Mouse (Mus musculus) forebrain, postnatal 0 days (tissue): ENCODE data around the gene Cdiptos. TPM values are rescaled to one million over a fixed set of nuclear protein-coding genes. Genes with fewer than 3 reads are reported as not detected.

Experiments used
- ATAC-seq: fragments of 200-750 bp; cut with Nextera tagmentation; 2 replicates; pipeline ENCODE4 v1.8.0; 2017; ENCODE audit warnings: mild to moderate bottlenecking, moderate library complexity
- DNase-seq: peaks from one replicate; pipeline ENCODE4 v3.0.0-alpha.2; 2015
- H3K27ac ChIP-seq: fragments of 300-500 bp; sonication (generic); 2 replicates; pipeline ENCODE4 v1.5.1; 2014; ENCODE audit warnings: low read depth, mild to moderate bottlenecking, antibody characterized with exemption, low read length, moderate library complexity, mixed read lengths
- H3K27me3 ChIP-seq: fragments of 300-500 bp; sonication (generic); 2 replicates; pipeline ENCODE4 v1.6.1; 2014; ENCODE audit warnings: mild to moderate bottlenecking, low read length, mixed read lengths; ENCODE audit not compliant: insufficient read depth
- H3K36me3 ChIP-seq: fragments of 300-500 bp; sonication (generic); 2 replicates; pipeline ENCODE4 v1.6.1; 2014; ENCODE audit warnings: mild to moderate bottlenecking, moderate library complexity; ENCODE audit not compliant: insufficient read depth
- H3K4me1 ChIP-seq: fragments of 300-500 bp; sonication (generic); 2 replicates; pipeline ENCODE4 v1.6.1; 2014; ENCODE audit warnings: antibody characterized with exemption; ENCODE audit not compliant: insufficient read depth
- H3K4me2 ChIP-seq: fragments of 300-500 bp; sonication (generic); 2 replicates; pipeline ENCODE4 v1.6.1; 2014; ENCODE audit warnings: low read depth, mild to moderate bottlenecking, moderate library complexity
- H3K4me3 ChIP-seq: fragments of 300-500 bp; sonication (generic); 2 replicates; pipeline ENCODE4 v1.5.1; 2014; ENCODE audit warnings: low read depth, low read length, mixed read lengths
- H3K9ac ChIP-seq: fragments of 300-500 bp; sonication (generic); 2 replicates; pipeline ENCODE4 v1.6.1; 2014; ENCODE audit warnings: mild to moderate bottlenecking
- H3K9me3 ChIP-seq: fragments of 300-500 bp; sonication (generic); 2 replicates; pipeline ENCODE4 v1.6.1; 2016; ENCODE audit warnings: low read length
- CTCF ChIP-seq: sonication (generic); IDR thresholded peaks from 2 replicates; pipeline ENCODE4 v1.5.1; 2016; ENCODE audit warnings: antibody characterized with exemption, control low read depth, low read depth
- WGBS: fragments of 180-500 bp; shearing (Covaris S2); extraction: QIAGEN DNeasy Blood & Tissue Kit; methylation state at CpG from one replicate; pipeline ENCODE4 v1.1.7; 2014; 5-methylcytosine and 5-hydroxymethylcytosine counted together
- polyA plus RNA-seq: library from polyadenylated mRNA; unstranded; fragments of >200 nt; fragmentation: Nextera tagmentation; extraction: Ambion mirVana; gene quantifications from 2 replicates; pipeline ENCODE4 v1.2.1, GENCODE M21; 2015
- total RNA-seq: library from RNA; depleted of rRNA; stranded (reverse); fragments of >200 nt; gene quantifications from 2 replicates; pipeline ENCODE4 v1.2.3, GENCODE M21; 2014

Gene Cdiptos
- total and polyA plus RNA-seq, 2 experiments from 2014 or later, result 0.53 TPM; not detected in 1

DNA sequence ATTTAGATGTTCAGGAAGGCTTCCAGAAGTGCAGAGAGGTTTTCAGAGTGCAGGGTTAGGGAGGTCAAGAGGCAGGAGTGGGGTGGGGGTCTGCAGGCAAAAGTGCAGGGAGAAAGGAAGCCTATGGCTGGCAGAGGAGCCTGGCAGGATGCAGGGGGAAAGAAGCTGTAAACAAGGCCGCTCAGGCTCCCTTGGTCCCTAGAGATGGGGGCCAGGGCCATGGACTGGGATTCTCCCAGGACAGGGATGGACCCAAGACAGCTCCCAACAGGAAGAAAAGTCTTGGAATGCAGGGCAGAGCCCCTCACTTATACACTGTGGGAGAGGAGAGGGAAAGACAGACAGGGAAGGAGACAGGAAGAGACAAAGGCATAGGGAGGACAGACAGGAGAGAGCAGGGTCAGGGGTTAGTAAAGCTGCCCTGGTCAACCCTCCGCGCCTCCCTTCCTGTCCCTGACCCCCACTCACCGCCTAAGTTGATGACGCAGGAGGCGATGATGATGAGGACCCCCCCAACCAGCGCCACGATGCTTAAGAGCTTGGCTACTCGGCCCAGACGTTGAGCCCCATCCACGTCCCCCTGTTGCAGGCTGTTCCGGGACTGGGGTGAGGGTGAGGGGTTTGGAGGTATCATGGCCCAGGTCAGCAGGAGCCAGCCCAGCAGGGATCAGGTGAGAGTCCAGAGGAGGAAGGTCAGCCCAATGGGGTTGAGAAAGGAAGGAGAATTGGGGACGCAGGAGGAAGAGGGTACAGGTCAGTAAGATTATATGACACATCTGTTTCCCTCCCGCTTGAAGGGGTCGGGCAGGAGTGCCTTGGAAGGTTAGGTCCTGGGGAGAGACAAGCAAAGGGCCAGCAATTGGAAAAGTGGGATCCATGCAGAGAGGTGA is 42.8 kb upstream of the Cdiptos start:
- Histone ChIP-seq H3K4me3 (no peak overlapping the region), H3K9ac (peak overlapping the region; percentile 22; the same call in 1 of the 2 replicates), H3K4me1 (peaks cover 45% of the 10 kb centered on the region), H3K4me2 (peak overlapping the region; percentile 88; the same call in 1 of the 2 replicates), H3K27me3 (no peaks in the 10 kb centered on the region), H3K36me3 (peaks cover 28% of the 10 kb centered on the region), H3K27ac (0 out of 2 replicates have a peak overlapping the region, but pooled peaks have one; percentile 35), H3K9me3 (no peaks in the 10 kb centered on the region)
- WGBS, result 84% methylated on average over 15 of the region's 15 CpGs
- DNase-seq (no peak), ATAC-seq (no peak)
- no peak for TF ChIP-seq CTCF

DNA sequence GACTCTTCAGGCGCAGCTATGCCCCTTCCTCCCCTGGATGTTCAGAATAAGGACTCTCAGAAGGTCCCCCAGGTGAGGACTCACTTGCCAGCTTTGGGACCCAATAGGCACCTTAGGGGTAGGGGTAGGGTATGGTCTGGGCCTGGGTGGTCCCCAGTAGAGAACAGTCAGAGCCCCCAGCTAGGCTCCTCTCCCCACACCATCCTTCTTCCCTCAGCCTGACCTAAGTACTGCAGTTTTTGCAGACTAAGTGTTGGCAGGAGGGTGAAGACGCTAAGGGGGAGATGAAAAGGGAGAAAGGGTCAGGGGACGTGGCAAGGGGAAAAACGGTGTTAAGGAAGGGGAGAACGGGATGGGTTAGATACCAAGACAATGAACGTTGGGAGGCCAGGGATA is 42.0 kb upstream of the Cdiptos start:
- H3K4me2 ChIP-seq, result no peak overlapping the region
- TF ChIP-seq CTCF, result no peak
- WGBS, result 52% methylated on average over 6 of the region's 6 CpGs
- no peak for DNase-seq
- H3K36me3 ChIP-seq, result peaks cover 28% of the 10 kb centered on the region
- H3K27me3 ChIP-seq, result no peaks in the 10 kb centered on the region
- H3K9me3 ChIP-seq, result no peaks in the 10 kb centered on the region
- 0 out of 2 replicates have a peak overlapping the region, but pooled peaks have one; percentile 14 for H3K9ac ChIP-seq
- ATAC-seq, result no peak
- H3K4me3 ChIP-seq, result no peak overlapping the region
- H3K27ac ChIP-seq, result 0 out of 2 replicates have a peak overlapping the region, but pooled peaks have one; percentile 35
- peaks cover 41% of the 10 kb centered on the region for H3K4me1 ChIP-seq

DNA sequence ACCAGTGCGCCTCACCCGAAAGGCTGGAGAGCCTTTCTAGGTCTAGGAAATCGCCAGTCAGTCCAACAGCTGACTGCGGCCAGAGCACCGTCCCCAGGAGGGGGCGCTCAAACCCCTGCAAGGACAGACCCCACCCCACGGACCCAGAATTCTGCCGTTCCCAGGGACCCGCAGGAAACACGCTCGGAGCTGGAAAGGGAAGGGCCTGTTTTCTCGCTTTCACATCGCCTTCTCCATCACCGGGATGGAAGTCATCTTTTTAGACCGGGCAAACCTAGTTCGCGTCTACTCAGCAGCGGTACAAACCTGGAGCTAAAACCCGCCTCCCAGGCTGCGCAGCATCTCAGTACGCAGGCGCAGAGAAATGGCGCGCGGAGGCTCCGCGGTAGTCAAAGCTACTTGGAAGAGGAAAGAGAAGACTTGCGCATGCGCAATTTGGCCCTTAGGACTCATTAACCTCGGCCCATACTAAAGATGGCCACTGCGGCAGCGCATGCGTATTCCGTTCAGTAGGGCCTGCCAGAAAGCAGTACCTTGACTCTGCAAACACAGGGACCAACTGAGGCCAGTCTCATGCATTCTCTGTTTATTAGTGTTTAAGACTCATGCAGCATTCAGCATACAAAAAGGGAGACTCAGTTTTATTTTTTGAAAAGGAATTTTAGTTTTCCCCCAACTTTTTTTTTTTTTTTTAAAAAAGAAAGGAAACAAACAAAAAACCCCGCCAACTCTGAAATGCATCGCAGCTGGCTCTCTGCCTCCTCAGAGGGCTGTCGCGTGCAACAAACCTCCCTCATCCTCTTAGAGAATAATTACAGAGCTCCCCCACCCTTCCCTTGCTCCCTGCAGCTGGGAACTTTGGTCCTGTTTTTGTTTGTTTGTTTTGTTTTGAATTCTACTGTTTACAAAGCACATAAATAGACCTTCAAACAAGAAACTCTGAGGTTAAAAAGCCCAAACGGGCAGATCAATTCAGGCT is 41.4 kb upstream of the Cdiptos start, which contains the start of gene Pagr1a:
Gene Pagr1a (minus strand): TSS at position 382 of the 979 bp plus-strand sequence.
- peaks cover 41% of the 10 kb centered on the region for H3K4me1 ChIP-seq
- peak; percentile 89 for TF ChIP-seq CTCF

DNA sequence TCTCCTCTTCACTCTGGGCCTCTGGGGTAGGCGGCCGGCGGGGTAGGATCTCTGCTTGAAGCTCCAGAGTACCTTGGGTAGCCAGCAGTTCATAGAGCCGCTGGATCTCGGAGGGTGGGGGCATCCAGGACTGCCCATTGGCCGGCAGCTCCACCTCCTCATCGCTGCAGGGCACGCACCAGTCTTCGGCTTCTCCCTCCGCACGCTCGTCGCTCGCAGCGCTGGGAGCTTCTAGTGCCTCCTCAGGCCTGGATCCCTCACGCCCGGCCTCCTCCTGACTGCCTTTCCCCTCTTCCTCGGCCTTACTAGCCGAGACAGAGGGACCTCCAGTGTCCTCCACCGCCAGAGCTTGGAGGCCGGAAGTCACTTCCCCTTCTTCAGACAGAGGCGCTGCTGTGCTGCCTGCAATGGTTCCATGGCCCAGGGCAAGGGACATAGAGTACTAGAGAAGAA is 40.6 kb upstream of the Cdiptos start:
- WGBS, result under 1% methylated on average over 22 of the region's 22 CpGs
- Histone ChIP-seq H3K9ac (peak overlapping the region; percentile 80), H3K9me3 (no peaks in the 10 kb centered on the region), H3K27me3 (no peaks in the 10 kb centered on the region), H3K4me1 (peaks cover 38% of the 10 kb centered on the region), H3K36me3 (peaks cover 21% of the 10 kb centered on the region; the same call in 1 of the 2 replicates), H3K4me3 (peak overlapping the region; percentile 46), H3K27ac (peak overlapping the region; percentile 87), H3K4me2 (peak overlapping the region; percentile 94)
- DNase-seq, result no peak
- TF ChIP-seq CTCF, result no peak
- ATAC-seq, result peak; percentile 55

More for the DNA sequence above, 41.4 kb upstream of the Cdiptos start, which contains the start of gene Pagr1a:
- peak; percentile 100 for DNase-seq
- peak; percentile 86 for ATAC-seq
- H3K27ac ChIP-seq, result peak within 1 kb of the TSS; percentile 87
- WGBS, result 2% methylated on average over 39 of the region's 39 CpGs
- no peaks in the 10 kb centered on the region for H3K27me3 ChIP-seq
- H3K9ac ChIP-seq, result peak within 1 kb of the TSS; percentile 80
- H3K4me2 ChIP-seq, result peak within 1 kb of the TSS; percentile 94
- peaks cover 24% of the 10 kb centered on the region for H3K36me3 ChIP-seq
- no peaks in the 10 kb centered on the region for H3K9me3 ChIP-seq
- peak within 1 kb of the TSS; percentile 46 for H3K4me3 ChIP-seq

DNA sequence TGATC is 40.4 kb upstream of the Cdiptos start, which contains the start of gene Pagr1b:
Gene Pagr1b (minus strand): TSS at position 4 of the 5 bp plus-strand sequence.
- H3K27me3 ChIP-seq, result no peaks in the 10 kb centered on the region
- H3K4me3 ChIP-seq, result peak within 1 kb of the TSS; percentile 46
- ATAC-seq (no peak), DNase-seq (no peak)
- peaks cover 35% of the 10 kb centered on the region for H3K4me1 ChIP-seq
- no peak for TF ChIP-seq CTCF
- peaks cover 21% of the 10 kb centered on the region; the same call in 1 of the 2 replicates for H3K36me3 ChIP-seq
- H3K9ac ChIP-seq, result peak within 1 kb of the TSS; percentile 80
- H3K9me3 ChIP-seq, result no peaks in the 10 kb centered on the region
- peak within 1 kb of the TSS; percentile 94 for H3K4me2 ChIP-seq
- peak within 1 kb of the TSS; percentile 87 for H3K27ac ChIP-seq

DNA sequence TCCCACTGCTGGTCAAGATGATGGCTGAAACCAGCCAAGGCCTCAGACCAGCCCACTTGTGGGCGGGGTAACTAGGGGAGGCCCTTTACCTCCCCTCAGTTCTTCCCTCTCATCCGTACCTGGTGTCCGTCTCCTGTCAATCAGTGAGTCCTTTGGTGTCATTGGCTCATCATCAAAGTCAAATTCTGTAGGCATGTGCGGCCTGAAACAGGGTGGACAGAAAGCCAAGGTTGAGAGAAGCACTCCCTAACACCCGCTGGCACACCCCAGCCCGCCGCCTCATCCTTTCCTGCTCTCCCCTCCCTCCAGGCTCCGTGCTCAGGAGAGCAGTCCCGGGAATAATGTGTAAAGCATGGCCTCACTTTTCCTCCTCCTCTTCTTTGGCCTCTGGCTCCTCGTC is 40.2 kb upstream of the Cdiptos start:
- no peaks in the 10 kb centered on the region for H3K9me3 ChIP-seq
- peak overlapping the region; percentile 94 for H3K4me2 ChIP-seq
- H3K36me3 ChIP-seq, result peaks cover 21% of the 10 kb centered on the region; the same call in 1 of the 2 replicates
- peak overlapping the region; percentile 87 for H3K27ac ChIP-seq
- no peak for DNase-seq
- TF ChIP-seq CTCF, result no peak
- ATAC-seq, result no peak
- WGBS, result 3% methylated on average over 10 of the region's 10 CpGs
- peak overlapping the region; percentile 80 for H3K9ac ChIP-seq
- peaks cover 35% of the 10 kb centered on the region for H3K4me1 ChIP-seq
- H3K4me3 ChIP-seq, result peak overlapping the region; percentile 46
- no peaks in the 10 kb centered on the region for H3K27me3 ChIP-seq
